ENCODE assay signal across 21 mouse cellular contexts in the genomic region with DNA sequence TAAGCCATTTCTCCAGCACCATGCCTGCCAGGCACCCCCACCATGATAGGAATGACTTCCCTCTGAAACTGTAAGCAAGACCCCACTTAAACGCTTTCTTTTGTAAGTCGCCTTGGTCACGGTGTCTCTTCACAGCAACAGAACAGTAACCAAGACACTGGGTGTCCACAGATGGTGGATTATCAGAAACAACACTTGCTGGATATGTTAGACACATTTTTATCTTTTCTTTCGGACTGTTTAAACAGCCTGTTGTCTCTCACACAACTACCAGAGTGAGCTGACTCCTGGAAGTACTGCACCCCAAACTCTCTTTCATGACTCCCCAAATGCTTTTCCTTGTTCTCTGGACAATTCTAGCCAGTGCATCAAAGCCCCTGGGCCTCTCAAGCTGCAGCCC. TPM values are rescaled to one million over a fixed set of nuclear protein-coding genes. Genes with fewer than 3 reads are reported as not detected.
DNase-seq lines count a peak whose midpoint lies in the region; ATAC-seq and TF ChIP-seq lines count a peak whose summit lies in the region.
"Had no signal": no experiment of that assay in that cellular context is flagged by ENCODE, and none has a peak within 500 bp of the region (broad histone marks: within the 10 kb centered on the region; RNA-seq: fewer than 3 reads in every experiment).

No protein-coding gene starts in this region.

- no peak overlapping the region for H3K27ac ChIP-seq in liver, embryonic 14.5 days
- H3K27ac ChIP-seq in liver, postnatal 0 days (ENCODE audit: low read depth) = no peak overlapping the region
- H3K27ac ChIP-seq in embryonic facial prominence, embryonic 10.5 days (replicated peaks) = no peak overlapping the region

- peaks cover 7 to 14% of the 10 kb centered on the region in 2 experiments for H3K4me1 ChIP-seq in liver, embryonic 14.5 days (replicated peaks; ENCODE audit: control insufficient read depth in 2 of 2, insufficient read depth in 2 of 2, low read length in 1 of 2)
- peaks cover 5% of the 10 kb centered on the region; the same call in 1 of the 2 replicates for H3K4me1 ChIP-seq in liver, postnatal 0 days (ENCODE audit: insufficient read depth)
- peaks cover 19% of the 10 kb centered on the region for H3K4me1 ChIP-seq in embryonic facial prominence, embryonic 10.5 days

- no peak overlapping the region for H3K9ac ChIP-seq in liver, embryonic 14.5 days (replicated peaks)
- H3K9ac ChIP-seq in liver, postnatal 0 days (replicated peaks) = no peak overlapping the region

- ATAC-seq in liver, embryonic 14.5 days (ENCODE audit: insufficient read depth) = no peak
- no peak for ATAC-seq in liver, postnatal 0 days
- peak; percentile 60; the same call in 1 of the 2 replicates for ATAC-seq in megakaryocyte progenitor cell, adult 5-6 weeks (replicated peaks; ENCODE audit: poor library complexity)
- ATAC-seq in megakaryocyte-erythroid progenitor cell, adult 5-6 weeks (replicated peaks; ENCODE audit: low FRiP score, low TSS enrichment, poor library complexity, severe bottlenecking) = peak; percentile 66; the same call in 1 of the 2 replicates
- ATAC-seq in megakaryocyte, adult 5-6 weeks (ENCODE audit: poor library complexity, severe bottlenecking) = no peak
- ATAC-seq: activated CD4-positive, CD25-positive, alpha-beta regulatory T cell, adult 4 months; CD4-positive, CD25-positive, alpha-beta regulatory T cell, adult 4 months; Patski had no signal

- no peak for DNase-seq in liver, embryonic 14.5 days (ENCODE audit: low read depth in 3 of 3, low spot score in 3 of 3)
- no peak for DNase-seq in liver, postnatal 0 days
- no peak for DNase-seq in embryonic facial prominence, embryonic 10.5 days (ENCODE audit: low spot score)
- DNase-seq: adrenal gland, adult 2 months; adrenal gland, adult 8-10 months; adrenal gland, postnatal 10 days; adrenal gland, postnatal 14 days; adrenal gland, postnatal 25 days; adrenal gland, postnatal 36 days; B cell, adult 2 months; cerebellum, adult 11 months; cerebellum, adult 11-12 months; cerebellum, adult 18-20 months had no signal

- no peaks in the 10 kb centered on the region for H3K9me3 ChIP-seq in liver, embryonic 14.5 days (ENCODE audit: control insufficient read depth, low read length)
- no peaks in the 10 kb centered on the region for H3K9me3 ChIP-seq in liver, postnatal 0 days (ENCODE audit: low read length)
- 0 out of 2 replicates have a peak, but pooled peaks cover 6% of the 10 kb centered on the region for H3K9me3 ChIP-seq in embryonic facial prominence, embryonic 10.5 days

- WGBS in liver, embryonic 14.5 days (ENCODE audit: insufficient replicate concordance) = 75% methylated on average over 4 of the region's 4 CpGs
- whole genome bisulfite sequencing in liver, postnatal 0 days (ENCODE audit: insufficient replicate concordance) = 83% methylated on average over 4 of the region's 4 CpGs
- 93% methylated on average over 4 of the region's 4 CpGs for WGBS in embryonic facial prominence, embryonic 10.5 days

- H3K36me3 ChIP-seq in liver, embryonic 14.5 days (replicated peaks; ENCODE audit: control insufficient read depth, insufficient read depth, low read depth) = peaks cover 24% of the 10 kb centered on the region
- H3K36me3 ChIP-seq in liver, postnatal 0 days (replicated peaks; ENCODE audit: insufficient read depth, low read length) = peaks cover 32% of the 10 kb centered on the region
- H3K36me3 ChIP-seq in embryonic facial prominence, embryonic 10.5 days (replicated peaks) = peaks cover 73% of the 10 kb centered on the region
- H3K36me3 ChIP-seq: G1E had no signal

- no peak for TF ChIP-seq CTCF in liver, embryonic 14.5 days (IDR thresholded peaks at IDR 0.05; ENCODE audit: low read depth)
- no peak for TF ChIP-seq CTCF in liver, postnatal 0 days (IDR thresholded peaks at IDR 0.05; ENCODE audit: low read depth)

- TF ChIP-seq EP300 in liver, embryonic 14.5 days (IDR thresholded peaks at IDR 0.05; ENCODE audit: low read depth) = peak; percentile 23; the same call in 1 of the 2 replicates
- no peak for TF ChIP-seq EP300 in liver, postnatal 0 days (IDR thresholded peaks at IDR 0.05; ENCODE audit: low read depth)

- H3K4me3 ChIP-seq in liver, embryonic 14.5 days (ENCODE audit: insufficient read depth in 1 of 2, low read depth in 2 of 2, low read length in 2 of 2) = no peak overlapping the region
- H3K4me3 ChIP-seq in liver, postnatal 0 days (ENCODE audit: low read depth, low read length) = no peak overlapping the region
- no peak overlapping the region for H3K4me3 ChIP-seq in embryonic facial prominence, embryonic 10.5 days

- H3K27me3 ChIP-seq in liver, embryonic 14.5 days (ENCODE audit: control insufficient read depth, insufficient read depth, low read length) = no peaks in the 10 kb centered on the region
- H3K27me3 ChIP-seq in liver, postnatal 0 days (ENCODE audit: insufficient read depth, low read length) = no peaks in the 10 kb centered on the region
- H3K27me3 ChIP-seq in embryonic facial prominence, embryonic 10.5 days (replicated peaks; ENCODE audit: low read depth, poor library complexity, severe bottlenecking) = no peaks in the 10 kb centered on the region
- H3K27me3 ChIP-seq: CH12.LX, Patski had no signal

- H3K4me2 ChIP-seq in liver, embryonic 14.5 days (ENCODE audit: low read depth) = no peak overlapping the region
- H3K4me2 ChIP-seq in liver, postnatal 0 days (ENCODE audit: low read depth, low read length) = no peak overlapping the region

RNA-seq across cellular contexts. Expression of gene Katnal1, which starts 38.9 kb away (rescaled TPM):
- polyA plus RNA-seq in liver, embryonic 14.5 days (2012; rRNA removed) = 3.9 and 5.1 TPM in 2 replicates
- polyA plus RNA-seq in liver, embryonic 14.5 days (2014; fragmentation: Nextera tagmentation; extraction: Ambion mirVana) = 7.6 and 8.3 TPM in 2 replicates
- 4.3 and 4.8 TPM in 2 replicates for polyA plus RNA-seq in liver, postnatal 0 days (2015; fragmentation: Nextera tagmentation; extraction: Ambion mirVana)
- total RNA-seq in megakaryocyte progenitor cell, adult 5-6 weeks (2015) = 5.6 and 6.5 TPM in 2 replicates
- total RNA-seq in megakaryocyte progenitor cell, adult 5-6 weeks (2017) = 6.9 and 9.0 TPM in 2 replicates
- 13.0 and 19.0 TPM in 2 replicates for total RNA-seq in megakaryocyte-erythroid progenitor cell, adult 5-6 weeks (2014; fragmentation: Nextera tagmentation)
- total RNA-seq in megakaryocyte-erythroid progenitor cell, adult 5-6 weeks (2017) = 11.2 and 23.9 TPM in 2 replicates
- polyA plus RNA-seq in embryonic facial prominence, embryonic 10.5 days (2016; fragmentation: Nextera tagmentation; extraction: Ambion mirVana) = 19.9 and 20.2 TPM in 2 replicates
- total RNA-seq in megakaryocyte, adult 5-6 weeks (2015) = 1.8 and 3.1 TPM in 2 replicates
- total RNA-seq in megakaryocyte, adult 5-6 weeks (2017) = 2.4 and 2.5 TPM in 2 replicates
- polyA plus RNA-seq: G1E had no signal

Comparison
In these comparisons a context has a peak if more than half of its experiments do, and no peak if none do; other contexts are left out.
1. ATAC-seq: peak in megakaryocyte progenitor cell, adult 5-6 weeks (single experiment) and megakaryocyte-erythroid progenitor cell, adult 5-6 weeks (single experiment); none in liver, embryonic 14.5 days (single experiment), liver, postnatal 0 days (single experiment) and megakaryocyte, adult 5-6 weeks (single experiment).